Mouse (Mus musculus): ENCODE measurements around the gene Hist1h4n. TPM values are rescaled to one million over a fixed set of nuclear protein-coding genes. Genes with fewer than 3 reads are reported as not detected.
"Not testable (repeated sequence)": the region's sequence is repeated elsewhere in the genome, so short reads cannot be mapped to it uniquely, and the experiment has no call there.

Hist1h4n gene
- 14.8 and 21.6 TPM in 2 replicates for polyA plus RNA-seq (2015; fragmentation: Nextera tagmentation; extraction: Ambion mirVana)

GRCm38 (mm10) chr13:21831418-21832394 is at the start of gene Hist1h4n:
Hist1h4n (minus strand) TSS chr13:21832196.
- peak within 1 kb of the TSS; percentile 87 for H3K27ac ChIP-seq
- not testable (repeated sequence) for H3K9me3 ChIP-seq (replicated peaks); H3K27me3 ChIP-seq; H3K36me3 ChIP-seq
- WGBS (ENCODE audit: insufficient replicate concordance) = under 1% methylated on average over 28 of the region's 58 CpGs
- ATAC-seq (ENCODE audit: low read depth) (peak; percentile 67), DNase-seq (peak; percentile 84)
- peaks cover 23% of the 10 kb centered on the region for H3K4me1 ChIP-seq (replicated peaks)
- H3K4me2 ChIP-seq = peak within 1 kb of the TSS; percentile 50
- peak within 1 kb of the TSS; percentile 37 for H3K4me3 ChIP-seq (replicated peaks)
- peak within 1 kb of the TSS; percentile 62 for H3K9ac ChIP-seq

- Histone ChIP-seq H3K36me3 (no peaks in the 10 kb centered on the region), H3K27ac (no peak overlapping the region), H3K9me3 (replicated peaks) (no peaks in the 10 kb centered on the region), H3K4me3 (replicated peaks) (no peak overlapping the region), H3K27me3 (no peaks in the 10 kb centered on the region), H3K4me1 (replicated peaks) (peaks cover 22% of the 10 kb centered on the region), H3K9ac (no peak overlapping the region), H3K4me2 (no peak overlapping the region)
- DNase-seq (no peak), ATAC-seq (ENCODE audit: low read depth) (no peak)
- 72% methylated on average over 6 of the region's 6 CpGs for WGBS (ENCODE audit: insufficient replicate concordance)
These were observed 48.7 kb upstream of the Hist1h4n start for GRCm38 (mm10) chr13:21880735-21881134.

DNA sequence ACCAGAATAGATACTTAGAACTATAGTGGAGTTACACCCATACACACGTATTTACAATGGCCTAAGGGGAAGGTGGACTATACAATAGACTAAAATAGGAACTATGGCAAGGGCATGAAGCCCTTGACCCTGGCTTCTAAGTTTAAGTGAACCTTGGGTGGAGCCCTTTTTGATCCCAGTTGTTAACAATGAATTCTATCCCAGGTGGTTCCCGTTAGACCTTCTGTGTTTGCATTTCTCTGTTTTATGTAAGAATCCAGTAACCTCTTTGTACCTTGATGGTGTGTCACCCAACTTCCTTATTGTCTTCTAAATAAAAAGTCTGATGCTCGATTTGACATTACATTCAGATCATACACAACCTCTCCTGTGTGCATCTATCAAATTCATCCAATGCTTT is 33.5 kb upstream of the Hist1h4n start:
- H3K27ac ChIP-seq; H3K9ac ChIP-seq; H3K9me3 ChIP-seq (replicated peaks); ATAC-seq (ENCODE audit: low read depth); DNase-seq; H3K36me3 ChIP-seq; H3K4me3 ChIP-seq (replicated peaks); H3K27me3 ChIP-seq; H3K4me2 ChIP-seq; H3K4me1 ChIP-seq (replicated peaks): not testable (repeated sequence)
- WGBS (ENCODE audit: insufficient replicate concordance) = 57% methylated on average over 3 of the region's 3 CpGs

- Histone ChIP-seq H3K27me3 (no peaks in the 10 kb centered on the region), H3K4me3 (replicated peaks) (no peak overlapping the region), H3K27ac (no peak overlapping the region), H3K9me3 (replicated peaks) (no peaks in the 10 kb centered on the region), H3K36me3 (no peaks in the 10 kb centered on the region), H3K9ac (no peak overlapping the region), H3K4me2 (no peak overlapping the region), H3K4me1 (replicated peaks) (no peaks in the 10 kb centered on the region)
- DNase-seq (no peak), ATAC-seq (ENCODE audit: low read depth) (no peak)
- 24% methylated on average over 5 of the region's 5 CpGs for WGBS (ENCODE audit: insufficient replicate concordance)
These were observed 29.6 kb upstream of the Hist1h4n start for GRCm38 (mm10) chr13:21861608-21862007.

DNA sequence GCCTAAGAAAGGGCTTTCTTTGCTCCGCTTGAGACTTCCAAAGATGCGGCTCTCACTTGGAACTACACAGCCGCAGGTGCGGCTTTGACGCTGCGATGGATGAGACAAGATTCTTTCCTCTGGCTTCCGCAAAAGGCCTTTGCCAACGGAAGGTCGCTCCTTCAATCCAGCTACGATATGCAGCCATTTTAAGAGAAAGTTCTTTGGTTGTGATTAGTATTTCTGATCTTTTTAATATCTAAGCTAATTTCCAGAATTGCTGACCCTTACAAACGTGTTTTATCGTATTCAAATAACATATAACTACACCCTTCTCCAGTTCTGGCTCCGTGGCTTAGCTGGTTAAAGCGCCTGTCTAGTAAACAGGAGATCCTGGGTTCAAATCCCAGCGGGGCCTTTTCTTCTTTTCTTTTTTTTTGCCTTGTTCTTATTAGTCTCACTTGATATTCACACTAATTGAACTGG is 23.7 kb upstream of the Hist1h4n start:
- Histone ChIP-seq H3K4me3 (replicated peaks) (peak overlapping the region; percentile 68), H3K27ac (peak overlapping the region; percentile 59), H3K27me3 (no peaks in the 10 kb centered on the region), H3K4me2 (peak overlapping the region; percentile 72), H3K9ac (peak overlapping the region; percentile 66), H3K36me3 (no peaks in the 10 kb centered on the region), H3K4me1 (replicated peaks) (peaks cover 10% of the 10 kb centered on the region), H3K9me3 (replicated peaks) (no peaks in the 10 kb centered on the region)
- under 1% methylated on average over 15 of the region's 15 CpGs for WGBS (ENCODE audit: insufficient replicate concordance)
- peak; percentile 66 for DNase-seq
- ATAC-seq (ENCODE audit: low read depth) = peak; percentile 63

DNA sequence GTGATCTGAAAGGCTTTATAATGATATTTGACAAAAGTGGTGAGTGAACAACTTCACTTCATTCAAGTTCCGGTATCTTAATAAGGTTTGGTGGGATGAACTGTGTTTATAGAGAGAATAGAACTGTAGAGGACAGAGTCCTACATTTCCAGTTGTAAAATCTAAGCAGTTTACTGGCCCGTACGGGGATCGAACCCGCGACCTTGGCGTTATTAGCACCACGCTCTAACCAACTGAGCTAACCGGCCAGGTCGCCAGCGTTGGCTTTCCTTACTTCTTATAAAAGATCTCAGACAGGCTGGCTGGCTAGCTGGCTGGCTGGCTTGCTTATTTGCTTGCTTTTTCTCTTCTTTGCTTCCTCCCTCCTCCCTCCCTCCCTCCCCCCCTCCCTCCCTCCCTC is 23.1 kb upstream of the Hist1h4n start:
- Histone ChIP-seq H3K9ac (peak overlapping the region; percentile 66), H3K27me3 (no peaks in the 10 kb centered on the region), H3K9me3 (replicated peaks) (no peaks in the 10 kb centered on the region), H3K4me1 (replicated peaks) (peaks cover 10% of the 10 kb centered on the region), H3K4me3 (replicated peaks) (peak overlapping the region; percentile 68), H3K4me2 (peak overlapping the region; percentile 72), H3K27ac (no peak overlapping the region), H3K36me3 (no peaks in the 10 kb centered on the region)
- ATAC-seq (ENCODE audit: low read depth) = peak; percentile 93
- under 1% methylated on average over 11 of the region's 11 CpGs for WGBS (ENCODE audit: insufficient replicate concordance)
- DNase-seq = peak; percentile 82

DNA sequence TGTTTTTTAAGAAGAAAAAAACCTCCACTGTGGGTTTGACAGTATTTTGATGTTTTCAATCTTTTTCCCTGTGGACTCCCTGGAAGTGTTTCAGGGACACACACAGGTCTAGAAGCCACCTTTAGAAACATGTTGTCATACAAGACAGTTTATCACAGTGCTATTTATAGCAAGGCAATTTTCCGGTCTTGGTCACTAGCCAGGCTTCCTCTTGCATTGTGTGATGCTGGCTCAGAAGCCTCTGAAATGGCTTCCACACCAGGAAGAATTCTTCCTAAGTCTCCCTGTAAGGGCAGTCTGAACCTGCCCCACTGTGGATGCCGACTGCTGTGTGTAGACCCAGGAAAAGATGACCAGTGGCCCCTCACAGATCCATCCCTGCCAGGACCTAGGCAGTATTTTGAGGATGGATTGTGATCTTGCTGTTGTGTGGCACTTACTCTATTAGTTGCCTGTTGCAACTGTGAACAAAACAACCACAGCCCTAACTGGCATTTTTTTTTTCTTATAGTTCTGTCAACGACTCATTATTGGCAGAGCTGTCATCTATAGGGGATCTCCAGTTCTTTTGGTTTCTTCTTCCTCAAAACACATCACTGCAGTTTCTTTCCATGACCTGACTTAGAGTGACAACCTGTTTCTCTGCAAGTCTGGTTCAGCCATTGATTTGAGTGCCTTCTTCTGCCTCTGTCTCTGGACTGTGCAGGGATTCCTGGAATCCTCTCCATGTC is 20.4 kb upstream of the Hist1h4n start:
- Histone ChIP-seq H3K9me3 (replicated peaks) (no peaks in the 10 kb centered on the region), H3K9ac (peak overlapping the region; percentile 39; the same call in 1 of the 2 replicates), H3K4me3 (replicated peaks) (no peak overlapping the region), H3K27ac (peak overlapping the region; percentile 39; the same call in 1 of the 2 replicates), H3K4me1 (replicated peaks) (peaks cover 10% of the 10 kb centered on the region), H3K4me2 (0 out of 2 replicates have a peak overlapping the region, but pooled peaks have one; percentile 8), H3K27me3 (no peaks in the 10 kb centered on the region), H3K36me3 (no peaks in the 10 kb centered on the region)
- ATAC-seq (ENCODE audit: low read depth) (no peak), DNase-seq (no peak)
- 18% methylated on average over 3 of the region's 3 CpGs for WGBS (ENCODE audit: insufficient replicate concordance)

- WGBS (ENCODE audit: insufficient replicate concordance) = 50% methylated on average over 1 of the region's 1 CpGs
- ATAC-seq (ENCODE audit: low read depth); H3K27ac ChIP-seq; H3K4me2 ChIP-seq; H3K9me3 ChIP-seq (replicated peaks); H3K4me1 ChIP-seq (replicated peaks); DNase-seq; H3K4me3 ChIP-seq (replicated peaks); H3K27me3 ChIP-seq; H3K9ac ChIP-seq; H3K36me3 ChIP-seq: not testable (repeated sequence)
These were observed 18.7 kb upstream of the Hist1h4n start for GRCm38 (mm10) chr13:21850696-21851095.

- H3K27ac ChIP-seq = no peak overlapping the region
- DNase-seq (no peak), ATAC-seq (ENCODE audit: low read depth) (peak; percentile 63)
- peaks cover 7% of the 10 kb centered on the region for H3K4me1 ChIP-seq (replicated peaks)
- no peaks in the 10 kb centered on the region for H3K27me3 ChIP-seq
- no peak overlapping the region for H3K4me3 ChIP-seq (replicated peaks)
- peak overlapping the region; percentile 14; the same call in 1 of the 2 replicates for H3K4me2 ChIP-seq
- H3K36me3 ChIP-seq = no peaks in the 10 kb centered on the region
- no peaks in the 10 kb centered on the region for H3K9me3 ChIP-seq (replicated peaks)
- 22% methylated on average over 8 of the region's 8 CpGs for WGBS (ENCODE audit: insufficient replicate concordance)
- H3K9ac ChIP-seq = no peak overlapping the region
These were observed 15.9 kb upstream of the Hist1h4n start for GRCm38 (mm10) chr13:21847883-21848282.

- not testable (repeated sequence) for H3K9me3 ChIP-seq (replicated peaks); H3K9ac ChIP-seq; H3K4me2 ChIP-seq; H3K27me3 ChIP-seq; DNase-seq; H3K4me3 ChIP-seq (replicated peaks); H3K36me3 ChIP-seq; H3K27ac ChIP-seq; H3K4me1 ChIP-seq (replicated peaks)
- ATAC-seq (ENCODE audit: low read depth) = peak; percentile 63
These were observed 14.4 kb upstream of the Hist1h4n start for GRCm38 (mm10) chr13:21846356-21846755.

- DNase-seq; H3K9ac ChIP-seq; H3K27ac ChIP-seq; H3K4me2 ChIP-seq; H3K36me3 ChIP-seq; H3K4me1 ChIP-seq (replicated peaks); H3K4me3 ChIP-seq (replicated peaks); H3K27me3 ChIP-seq; H3K9me3 ChIP-seq (replicated peaks): not testable (repeated sequence)
- ATAC-seq (ENCODE audit: low read depth) = peak; percentile 72
- no CpG with 5 or more reads among the region's 4 CpGs for WGBS (ENCODE audit: insufficient replicate concordance)
These were observed 8.5 kb upstream of the Hist1h4n start for GRCm38 (mm10) chr13:21840508-21840907.
